Mouse (Mus musculus) megakaryocyte, embryonic 14.5 days (primary cell): Measurements from ENCODE around the gene Mast4.

Experiments
- FLI1 ChIP-seq: IDR thresholded peaks from 2 replicates; pipeline ENCODE4 v1.6.1; 2012; ENCODE audit warnings: low read length, inconsistent platforms, mixed read lengths
- GATA1 ChIP-seq: IDR thresholded peaks from 3 replicates; pipeline ENCODE4 v1.6.1; 2012; ENCODE audit warnings: mixed read lengths, low read length, inconsistent platforms, borderline replicate concordance

GRCm38 (mm10) chr13:103015131-103015750 is 319.1 kb downstream of the Mast4 start:
- no peak for TF ChIP-seq GATA1
- TF ChIP-seq FLI1, result no peak
